Comparison of ENCODE assay signal across 13 mouse cellular contexts in genomic region chrX:18048621-18049020, GRCm38 (mm10).
"Had no signal": no experiment of that assay in that cellular context is flagged by ENCODE, and none has a peak within 500 bp of the region (broad histone marks: within the 10 kb centered on the region; RNA-seq: fewer than 3 reads in every experiment).

No protein-coding gene starts in this region.

- DNase-seq: liver, postnatal 0 days; lung, embryonic 14.5 days; lung, postnatal 10 days; lung, postnatal 4 days; midbrain, embryonic 14.5 days; retina, postnatal 1 day; right cerebral cortex, adult 18-20 months; right cerebral cortex, postnatal 25 days; right cerebral cortex, postnatal 4 days; spleen, adult 18-20 months; thymus, adult 18-20 months; thymus, postnatal 14 days; thymus, postnatal 36 days had no signal
